Mouse (Mus musculus) heart, adult 2 months (tissue): ENCODE results near the gene Ammecr1. TPM values are rescaled to one million over a fixed set of nuclear protein-coding genes. Genes with fewer than 3 reads are reported as not detected.

Experiments used
- DNase-seq, 2 experiments: peaks; one replicate each; pipeline ENCODE4 v3.0.0; 2021
- H3K27ac ChIP-seq: fragments of 200-600 bp; 2 replicates; pipeline ENCODE4 v1.8.1; 2022
- H3K27me3 ChIP-seq: fragments of 200-500 bp; 2 replicates; pipeline ENCODE4 v1.6.1; 2012; ENCODE audit warnings: mild to moderate bottlenecking, low read length, inconsistent platforms, mixed read lengths; ENCODE audit not compliant: control insufficient read depth, insufficient read depth
- H3K36me3 ChIP-seq: fragments of 200-500 bp; 2 replicates; pipeline ENCODE4 v1.6.1; 2012; ENCODE audit warnings: low read length, inconsistent platforms; ENCODE audit not compliant: control insufficient read depth, insufficient read depth
- H3K4me1 ChIP-seq: fragments of 200-500 bp; 2 replicates; pipeline ENCODE4 v1.6.1; 2011; ENCODE audit warnings: low read length; ENCODE audit not compliant: control insufficient read depth, insufficient read depth
- H3K4me3 ChIP-seq: fragments of 200-600 bp; 2 replicates; pipeline ENCODE4 v1.8.1; 2022
- H3K79me2 ChIP-seq: fragments of 200-500 bp; replicated peaks from 2 replicates; pipeline ENCODE4 v1.6.1; 2012; ENCODE audit warnings: mild to moderate bottlenecking, inconsistent platforms, low read length, moderate library complexity, mixed read lengths; ENCODE audit not compliant: control insufficient read depth, insufficient read depth
- H3K9ac ChIP-seq: fragments of 200-500 bp; 2 replicates; pipeline ENCODE4 v1.6.1; 2012; ENCODE audit warnings: low read depth, mild to moderate bottlenecking, control low read depth, inconsistent platforms, low read length, mixed read lengths
- CTCF ChIP-seq: fragments of 200-600 bp; IDR thresholded peaks from 2 replicates; pipeline ENCODE4 v1.8.1; 2022; ENCODE audit warnings: antibody characterized with exemption, mild to moderate bottlenecking, moderate library complexity
- EP300 ChIP-seq: fragments of 200-500 bp; IDR thresholded peaks from 2 replicates; pipeline ENCODE4 v1.6.1; 2011; ENCODE audit warnings: low read depth, low read length, control low read depth; ENCODE audit not compliant: insufficient read depth
- POLR2A ChIP-seq: fragments of 200-500 bp; IDR thresholded peaks from 2 replicates; pipeline ENCODE4 v1.6.1; 2011; ENCODE audit warnings: mild to moderate bottlenecking, low read depth, low read length, control low read depth; ENCODE audit not compliant: insufficient read depth
- WGBS: fragments of 180-500 bp; shearing (Covaris S2); methylation state at CpG from one replicate; pipeline ENCODE4 v1.1.7; 2018; 5-methylcytosine and 5-hydroxymethylcytosine counted together
- intact Hi-C: fragments of 180-260 bp; cut with DNase I; formaldehyde crosslinking; loops from one replicate; pipeline ENCODE4 v1.15.1; 2025
- polyA plus RNA-seq: library from polyadenylated mRNA; depleted of rRNA; stranded (reverse); fragments of >200 nt; gene quantifications from 2 replicates; pipeline ENCODE4 v1.2.3, GENCODE M21; 2012
- total RNA-seq, 2 experiments: library from RNA; stranded (reverse); gene quantifications; 2 replicates each; pipeline ENCODE4 v1.2.3; 2021

The Ammecr1 gene
- total and polyA plus RNA-seq, 3 experiments: 1.7 to 12.1 (median 10.3) TPM

- H3K4me1 ChIP-seq: no peaks in the 10 kb centered on the region
- DNase-seq: no peak
- TF ChIP-seq POLR2A (no peak), EP300 (no peak), CTCF (no peak)
- no peaks in the 10 kb centered on the region for H3K36me3 ChIP-seq
- no peak overlapping the region for H3K27ac ChIP-seq
- intact Hi-C loops: no loop called here
- H3K4me3 ChIP-seq: no peak overlapping the region
- 68% methylated on average over 4 of the region's 4 CpGs for WGBS
- H3K9ac ChIP-seq: no peak overlapping the region
- H3K79me2 ChIP-seq: no peaks in the 10 kb centered on the region
- H3K27me3 ChIP-seq: no peaks in the 10 kb centered on the region
These were observed 12.7 kb upstream of the Ammecr1 start for GRCm38 (mm10) chrX:142979224-142979623.

GRCm38 (mm10) chrX:142972443-142972970, 6.0 kb upstream of the Ammecr1 start:
- Histone ChIP-seq H3K27me3 (no peaks in the 10 kb centered on the region), H3K4me1 (no peaks in the 10 kb centered on the region), H3K36me3 (no peaks in the 10 kb centered on the region), H3K9ac (no peak overlapping the region), H3K4me3 (no peak overlapping the region), H3K79me2 (no peaks in the 10 kb centered on the region), H3K27ac (no peak overlapping the region)
- TF ChIP-seq EP300 (no peak), POLR2A (no peak), CTCF (no peak)
- intact Hi-C loops: no loop called here
- WGBS: 44% methylated on average over 7 of the region's 7 CpGs
- DNase-seq: no peak

- 86% methylated on average over 3 of the region's 3 CpGs for WGBS
- Histone ChIP-seq H3K79me2 (no peaks in the 10 kb centered on the region), H3K4me3 (no peak overlapping the region), H3K4me1 (no peaks in the 10 kb centered on the region), H3K27me3 (no peaks in the 10 kb centered on the region), H3K27ac (no peak overlapping the region), H3K9ac (no peak overlapping the region), H3K36me3 (no peaks in the 10 kb centered on the region)
- intact Hi-C loops: no loop called here
- TF ChIP-seq EP300 (no peak), POLR2A (no peak), CTCF (no peak)
- DNase-seq: no peak
These were observed 5.2 kb upstream of the Ammecr1 start for GRCm38 (mm10) chrX:142971759-142972158.

GRCm38 (mm10) chrX:142967067-142967466, 539 bp upstream of the Ammecr1 start:
- intact Hi-C loops: loop anchor here (5.0 kb wide), 2 partner anchors 90 to 135 kb away; no protein-coding TSS in a partner anchor
- TF ChIP-seq EP300 (no peak), POLR2A (no peak), CTCF (no peak)
- H3K27ac ChIP-seq: peak overlapping the region; percentile 33; the same call in 1 of the 2 replicates
- H3K36me3 ChIP-seq: no peaks in the 10 kb centered on the region
- H3K4me1 ChIP-seq: no peaks in the 10 kb centered on the region; the same call in 1 of the 2 replicates
- no peak overlapping the region for H3K9ac ChIP-seq
- no peaks in the 10 kb centered on the region for H3K79me2 ChIP-seq
- 45% methylated on average over 7 of the region's 7 CpGs for WGBS
- peak in 1 of 2 experiments; percentile 23 for DNase-seq
- H3K27me3 ChIP-seq: no peaks in the 10 kb centered on the region
- H3K4me3 ChIP-seq: peak overlapping the region; percentile 31

GRCm38 (mm10) chrX:142965236-142966007, 1.1 kb downstream of the Ammecr1 start:
- Histone ChIP-seq H3K36me3 (no peaks in the 10 kb centered on the region), H3K9ac (peak overlapping the region; percentile 97), H3K79me2 (no peaks in the 10 kb centered on the region), H3K27ac (peak overlapping the region; percentile 82), H3K4me1 (no peaks in the 10 kb centered on the region; the same call in 1 of the 2 replicates), H3K27me3 (no peaks in the 10 kb centered on the region), H3K4me3 (peak overlapping the region; percentile 64)
- TF ChIP-seq POLR2A (no peak), EP300 (no peak), CTCF (no peak)
- DNase-seq: peak; percentile 26 to 49
- intact Hi-C loops: loop anchor here (5.0 kb wide), 2 partner anchors 92 to 133 kb away; no protein-coding TSS in a partner anchor
- WGBS: 19% methylated on average over 23 of the region's 23 CpGs

- no peaks in the 10 kb centered on the region for H3K27me3 ChIP-seq
- TF ChIP-seq POLR2A: no peak
- TF ChIP-seq CTCF: no peak
- TF ChIP-seq EP300: no peak
- H3K4me3 ChIP-seq: no peak overlapping the region
- H3K4me1 ChIP-seq: no peaks in the 10 kb centered on the region; the same call in 1 of the 2 replicates
- no peaks in the 10 kb centered on the region for H3K79me2 ChIP-seq
- intact Hi-C loops: no loop called here
- no peak for DNase-seq
- H3K27ac ChIP-seq: no peak overlapping the region
- 78% methylated on average over 2 of the region's 2 CpGs for WGBS
- no peak overlapping the region for H3K9ac ChIP-seq
- H3K36me3 ChIP-seq: no peaks in the 10 kb centered on the region
These were observed 6.1 kb downstream of the Ammecr1 start for GRCm38 (mm10) chrX:142960434-142960833.
